Mouse (Mus musculus) MEL (cell line): ENCODE results near the gene Wt1. TPM values are rescaled to one million over a fixed set of nuclear protein-coding genes. Genes with fewer than 3 reads are reported as not detected.

Experiments used
- DNase-seq: peaks from one replicate; pipeline ENCODE4 v3.0.0; 2011; ENCODE audit warnings: low read depth, low spot score
- H3K27ac ChIP-seq: 2 replicates; pipeline ENCODE4 v1.5.1; 2012; ENCODE audit warnings: low read depth, mild to moderate bottlenecking, control low read depth, low read length, moderate library complexity; ENCODE audit not compliant: control insufficient read depth
- H3K27me3 ChIP-seq, 2 experiments: fragments of 150-350 bp in 1 of 2; sonication (generic) in 1 of 2; 2 replicates each; pipeline ENCODE4 v1.6.1; 2012; ENCODE audit warnings: low read length in 2 of 2, mild to moderate bottlenecking in 2 of 2, improper control_type of control experiment in 1 of 2, moderate library complexity in 1 of 2; ENCODE audit not compliant: insufficient read depth in 2 of 2, control insufficient read depth in 1 of 2
- H3K36me3 ChIP-seq, 2 experiments: 2 replicates each; pipeline ENCODE4 v1.6.1; 2012 to 2014; ENCODE audit warnings: low read length in 2 of 2, improper control_type of control experiment in 1 of 2, inconsistent platforms in 1 of 2, mild to moderate bottlenecking in 1 of 2; ENCODE audit not compliant: insufficient read depth in 2 of 2, control insufficient read depth in 1 of 2
- H3K4me1 ChIP-seq, 2 experiments: fragments of 150-350 bp in 1 of 2; sonication (generic) in 1 of 2; 2 replicates each; pipeline ENCODE4 v1.6.1; 2012; ENCODE audit warnings: low read length in 2 of 2, improper control_type of control experiment in 1 of 2, mild to moderate bottlenecking in 1 of 2; ENCODE audit not compliant: insufficient read depth in 2 of 2, control insufficient read depth in 1 of 2
- H3K4me3 ChIP-seq, 2 experiments: fragments of 150-350 bp in 1 of 2; sonication (generic) in 1 of 2; 2 replicates each; pipeline ENCODE4 v1.5.1; 2012; ENCODE audit warnings: low read depth in 2 of 2, low read length in 2 of 2, mild to moderate bottlenecking in 2 of 2, moderate library complexity in 2 of 2, control low read depth in 1 of 2, improper control_type of control experiment in 1 of 2; ENCODE audit not compliant: control insufficient read depth in 1 of 2, insufficient read depth in 1 of 2
- H3K79me2 ChIP-seq: 2 replicates; pipeline ENCODE4 v1.6.1; 2012; ENCODE audit warnings: mild to moderate bottlenecking, low read length, moderate library complexity; ENCODE audit not compliant: control insufficient read depth, poor library complexity, insufficient read depth
- H3K9ac ChIP-seq: 2 replicates; pipeline ENCODE4 v1.6.1; 2012; ENCODE audit warnings: low read depth, mild to moderate bottlenecking, control low read depth, low read length, moderate library complexity; ENCODE audit not compliant: control insufficient read depth, poor library complexity, severe bottlenecking
- H3K9me3 ChIP-seq: fragments of 150-350 bp; sonication (generic); replicated peaks from 2 replicates; pipeline ENCODE4 v1.6.1; 2012; ENCODE audit warnings: mild to moderate bottlenecking, low read length, improper control_type of control experiment, moderate library complexity; ENCODE audit not compliant: insufficient read depth
- CHD1 ChIP-seq: IDR thresholded peaks from 2 replicates; pipeline ENCODE4 v1.6.1; 2012; ENCODE audit warnings: low read depth, mild to moderate bottlenecking, inconsistent platforms, low read length, improper control_type of control experiment
- CHD2 ChIP-seq: IDR thresholded peaks from 2 replicates; pipeline ENCODE4 v1.6.1; 2011; ENCODE audit warnings: low read length, improper control_type of control experiment
- CTCF ChIP-seq, 3 experiments: IDR thresholded peaks in 2 of 3; conservative IDR thresholded peaks in 1 of 3; 2 replicates each; pipeline ENCODE4 v1.5.1; 2011 to 2012; ENCODE audit warnings: low read length in 3 of 3, low read depth in 2 of 3, mild to moderate bottlenecking in 2 of 3, improper control_type of control experiment in 1 of 3, inconsistent platforms in 1 of 3, mixed read lengths in 1 of 3, moderate library complexity in 1 of 3; ENCODE audit not compliant: control insufficient read depth in 1 of 3, insufficient read depth in 1 of 3, poor library complexity in 1 of 3, severe bottlenecking in 1 of 3
- E2F4 ChIP-seq: IDR thresholded peaks from 2 replicates; pipeline ENCODE4 v1.6.1; 2011; ENCODE audit warnings: low read depth, low read length, improper control_type of control experiment, borderline replicate concordance
- ELF1 ChIP-seq: IDR thresholded peaks from 2 replicates; pipeline ENCODE4 v1.6.1; 2014; ENCODE audit warnings: low read depth, mild to moderate bottlenecking, inconsistent platforms, low read length, improper control_type of control experiment, moderate library complexity
- HCFC1 ChIP-seq: IDR thresholded peaks from 2 replicates; pipeline ENCODE4 v1.6.1; 2012; ENCODE audit warnings: low read depth, mild to moderate bottlenecking, inconsistent platforms, low read length, improper control_type of control experiment, moderate library complexity
- JUND ChIP-seq: IDR thresholded peaks from 2 replicates; pipeline ENCODE4 v1.6.1; 2011; ENCODE audit warnings: low read depth, mild to moderate bottlenecking, improper control_type of control experiment, low read length
- MAX ChIP-seq: IDR thresholded peaks from 2 replicates; pipeline ENCODE4 v1.6.1; 2011; ENCODE audit warnings: low read length, improper control_type of control experiment
- MAZ ChIP-seq: IDR thresholded peaks from 2 replicates; pipeline ENCODE4 v1.6.1; 2012; ENCODE audit warnings: low read depth, mild to moderate bottlenecking, inconsistent platforms, low read length, improper control_type of control experiment
- MYB ChIP-seq: IDR thresholded peaks from 2 replicates; pipeline ENCODE4 v1.6.1; 2011; ENCODE audit warnings: mild to moderate bottlenecking, low read depth, low read length, improper control_type of control experiment
- NELFE ChIP-seq: IDR thresholded peaks from 2 replicates; pipeline ENCODE4 v1.6.1; 2011; ENCODE audit warnings: low read depth, low read length, improper control_type of control experiment
- POLR2AphosphoS2 ChIP-seq: IDR thresholded peaks from 2 replicates; pipeline ENCODE4 v1.6.1; 2011; ENCODE audit warnings: low read length, improper control_type of control experiment
- POLR2AphosphoS5 ChIP-seq: IDR thresholded peaks from 2 replicates; pipeline ENCODE4 v1.6.1; 2012; ENCODE audit warnings: low read depth, borderline replicate concordance, mild to moderate bottlenecking, inconsistent platforms, low read length, moderate library complexity, mixed read lengths
- RAD21 ChIP-seq: IDR thresholded peaks from 2 replicates; pipeline ENCODE4 v1.6.1; 2011; ENCODE audit warnings: mild to moderate bottlenecking, low read depth, low read length, improper control_type of control experiment
- RCOR1 ChIP-seq: IDR thresholded peaks from 2 replicates; pipeline ENCODE4 v1.6.1; 2012; ENCODE audit warnings: low read depth, mild to moderate bottlenecking, inconsistent platforms, low read length, improper control_type of control experiment
- SIN3A ChIP-seq: IDR thresholded peaks from 2 replicates; pipeline ENCODE4 v1.6.1; 2012; ENCODE audit warnings: low read length, improper control_type of control experiment, inconsistent platforms
- SMC3 ChIP-seq: IDR thresholded peaks from 2 replicates; pipeline ENCODE4 v1.6.1; 2011; ENCODE audit warnings: low read depth, low read length, improper control_type of control experiment
- TAL1 ChIP-seq: IDR thresholded peaks from 2 replicates; pipeline ENCODE4 v1.6.1; 2012; ENCODE audit warnings: mild to moderate bottlenecking, inconsistent platforms, low read length, moderate library complexity, mixed read lengths
- TBP ChIP-seq: IDR thresholded peaks from 2 replicates; pipeline ENCODE4 v1.8.0; 2011; ENCODE audit warnings: low read depth, low read length, improper control_type of control experiment
- UBTF ChIP-seq: IDR thresholded peaks from 2 replicates; pipeline ENCODE4 v1.6.1; 2012; ENCODE audit warnings: low read depth, mild to moderate bottlenecking, inconsistent platforms, low read length, improper control_type of control experiment, moderate library complexity, borderline replicate concordance; ENCODE audit not compliant: insufficient read depth
- USF2 ChIP-seq, 2 experiments: IDR thresholded peaks; 2 replicates each; pipeline ENCODE4 v1.6.1; 2011 to 2012; ENCODE audit warnings: improper control_type of control experiment in 2 of 2, low read length in 2 of 2, borderline replicate concordance in 1 of 2, inconsistent platforms in 1 of 2, low read depth in 1 of 2, mild to moderate bottlenecking in 1 of 2; ENCODE audit not compliant: insufficient read depth in 1 of 2
- ZC3H11A ChIP-seq: IDR thresholded peaks from 2 replicates; pipeline ENCODE4 v1.6.1; 2012; ENCODE audit warnings: low read depth, mild to moderate bottlenecking, inconsistent platforms, low read length, improper control_type of control experiment
- ZKSCAN1 ChIP-seq: IDR thresholded peaks from 2 replicates; pipeline ENCODE4 v1.6.1; 2012; ENCODE audit warnings: low read depth, mild to moderate bottlenecking, inconsistent platforms, low read length, improper control_type of control experiment, moderate library complexity
- ZMIZ1 ChIP-seq: IDR thresholded peaks from 2 replicates; pipeline ENCODE4 v1.6.1; 2012; ENCODE audit warnings: low read depth, mild to moderate bottlenecking, inconsistent platforms, low read length, improper control_type of control experiment, moderate library complexity
- ZNF384 ChIP-seq: IDR thresholded peaks from 2 replicates; pipeline ENCODE4 v1.6.1; 2012; ENCODE audit warnings: low read depth, mild to moderate bottlenecking, inconsistent platforms, low read length, improper control_type of control experiment
- polyA plus RNA-seq, 2 experiments: library from polyadenylated mRNA; stranded (reverse) in 1 of 2; unstranded in 1 of 2; fragments of >175 nt in 1 of 2; fragments of >200 nt in 1 of 2; gene quantifications; 2 replicates each; pipeline versions ENCODE4 v1.2.1 to v1.2.4; 2012; ENCODE audit warnings: low replicate concordance in 2 of 2, low read depth in 1 of 2; ENCODE audit not compliant: insufficient read length in 2 of 2, insufficient read depth in 1 of 2, missing spikeins in 1 of 2
- total RNA-seq: library from RNA; depleted of rRNA; stranded (reverse); fragments of 300-350 nt; gene quantifications from 2 replicates; pipeline ENCODE4 v1.2.3, GENCODE M21; 2012

Wt1 gene
- total and polyA plus RNA-seq, 3 experiments = not detected

DNA sequence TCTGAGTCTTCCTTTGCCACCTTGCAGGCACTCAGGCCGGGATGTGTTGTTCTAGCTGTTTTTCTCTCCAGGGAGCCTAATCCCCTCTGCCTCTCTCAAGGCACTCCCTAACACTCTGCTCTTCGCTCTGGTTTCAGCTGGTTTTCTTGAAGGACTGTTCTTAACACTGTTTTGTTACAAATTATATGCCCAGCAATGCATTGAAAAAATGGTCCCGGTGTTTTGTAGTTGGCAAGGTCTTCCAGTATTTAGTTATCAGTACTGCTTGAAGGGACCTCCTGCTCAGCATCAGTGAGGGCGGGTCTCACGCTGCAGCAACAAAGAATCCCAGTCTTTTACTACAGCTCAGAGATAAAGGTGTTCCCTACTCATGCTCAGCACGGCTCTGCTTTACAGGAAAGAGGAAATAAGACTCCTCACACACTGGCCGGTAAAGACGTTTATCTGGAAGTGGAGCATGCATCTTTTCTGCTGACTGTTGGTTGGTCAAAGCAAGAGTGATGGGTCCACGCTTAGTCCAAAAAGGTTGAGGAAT, 44.0 kb upstream of the Wt1 start:
- Histone ChIP-seq H3K27ac (no peak overlapping the region), H3K79me2 (no peaks in the 10 kb centered on the region), H3K4me1 (no peaks in the 10 kb centered on the region), H3K36me3 (no peaks in the 10 kb centered on the region), H3K9ac (no peak overlapping the region), H3K9me3 (no peaks in the 10 kb centered on the region), H3K27me3 (peaks cover 1 to 10% of the 10 kb centered on the region in 2 experiments; a peak in 3 of 4 replicates), H3K4me3 (no peak overlapping the region)
- no peak for TF ChIP-seq CHD1
- no peak for TF ChIP-seq ZMIZ1
- TF ChIP-seq MAX = no peak
- TF ChIP-seq TBP = no peak
- no peak for TF ChIP-seq ZNF384
- TF ChIP-seq JUND = no peak
- no peak for TF ChIP-seq USF2 (IDR thresholded peaks at IDR 0.05; ENCODE audit: borderline replicate concordance in 1 of 2, insufficient read depth in 1 of 2, low read depth in 1 of 2, low read length in 2 of 2)
- no peak for TF ChIP-seq SMC3
- no peak for TF ChIP-seq NELFE
- no peak for TF ChIP-seq CHD2
- TF ChIP-seq CTCF (IDR thresholded peaks at IDR 0.05 in 2 of 3, conservative IDR thresholded peaks at IDR 0.05 in 1 of 3; ENCODE audit: control insufficient read depth in 1 of 3, insufficient read depth in 1 of 3, low read depth in 2 of 3, low read length in 3 of 3, poor library complexity in 1 of 3, severe bottlenecking in 1 of 3) = no peak
- no peak for TF ChIP-seq MAZ
- TF ChIP-seq TAL1 = no peak
- no peak for TF ChIP-seq HCFC1
- no peak for TF ChIP-seq POLR2AphosphoS2
- TF ChIP-seq RCOR1 = no peak
- no peak for TF ChIP-seq ZC3H11A
- DNase-seq = no peak

DNA sequence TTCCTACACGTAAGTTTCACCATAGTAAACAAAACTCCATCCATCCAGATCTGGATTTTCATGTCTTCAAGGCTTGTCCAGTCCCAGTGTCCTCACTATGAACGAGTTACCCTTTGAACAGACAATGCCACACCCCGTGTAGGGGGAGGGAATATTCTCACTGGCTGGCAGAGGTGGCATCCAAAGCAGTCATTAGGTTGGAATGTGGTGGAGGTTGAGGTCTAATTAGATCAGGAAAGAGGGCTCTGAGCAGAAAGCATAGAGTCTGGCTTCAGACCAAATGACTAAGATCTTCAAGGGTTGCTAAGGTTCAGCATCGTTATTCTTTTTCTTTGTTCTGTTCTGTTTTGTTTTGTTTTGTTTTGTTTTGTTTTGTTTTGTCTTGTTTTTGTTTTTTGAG, 42.3 kb upstream of the Wt1 start:
- H3K9ac ChIP-seq = no peak overlapping the region
- TF ChIP-seq SMC3 (no peak), POLR2AphosphoS2 (no peak), SIN3A (no peak), NELFE (no peak), HCFC1 (no peak), POLR2AphosphoS5 (no peak), TBP (no peak), RCOR1 (no peak), CHD2 (no peak), TAL1 (no peak), CTCF (IDR thresholded peaks at IDR 0.05 in 2 of 3, conservative IDR thresholded peaks at IDR 0.05 in 1 of 3; ENCODE audit: control insufficient read depth in 1 of 3, insufficient read depth in 1 of 3, low read depth in 2 of 3, low read length in 3 of 3, poor library complexity in 1 of 3, severe bottlenecking in 1 of 3) (no peak), ZKSCAN1 (no peak), RAD21 (no peak), E2F4 (no peak), CHD1 (no peak), UBTF (no peak), MYB (no peak), ELF1 (no peak), MAX (no peak)
- TF ChIP-seq, all 39 proteins: peak for 0
- Histone ChIP-seq H3K79me2 (no peaks in the 10 kb centered on the region), H3K4me1 (no peaks in the 10 kb centered on the region), H3K9me3 (no peaks in the 10 kb centered on the region), H3K27ac (no peak overlapping the region), H3K4me3 (no peak overlapping the region), H3K36me3 (no peaks in the 10 kb centered on the region), H3K27me3 (peaks cover 0 to 1% of the 10 kb centered on the region in 2 experiments; a peak in 2 of 4 replicates)
- DNase-seq = no peak
